Mouse (Mus musculus) ES-Bruce4 (cell line): ENCODE results near the gene Ndufb11. TPM values are rescaled to one million over a fixed set of nuclear protein-coding genes. Genes with fewer than 3 reads are reported as not detected.

Experiments used
- H3K27ac ChIP-seq: 2 replicates; pipeline ENCODE4 v1.5.1; 2012; ENCODE audit warnings: low read length, inconsistent platforms; ENCODE audit not compliant: insufficient read depth
- H3K27me3 ChIP-seq: 2 replicates; pipeline ENCODE4 v1.6.1; 2012; ENCODE audit warnings: mild to moderate bottlenecking, low read length, inconsistent platforms; ENCODE audit not compliant: control insufficient read depth, poor library complexity, insufficient read depth, severe bottlenecking
- H3K36me3 ChIP-seq: 2 replicates; pipeline ENCODE4 v1.6.1; 2012; ENCODE audit warnings: inconsistent platforms, mild to moderate bottlenecking, low read length, moderate library complexity; ENCODE audit not compliant: control insufficient read depth, poor library complexity, insufficient read depth, severe bottlenecking
- H3K4me1 ChIP-seq: one replicate; pipeline ENCODE4 v1.8.1; 2011; ENCODE audit warnings: low read length; ENCODE audit not compliant: control insufficient read depth, insufficient read depth
- H3K4me3 ChIP-seq: 2 replicates; pipeline ENCODE4 v1.5.1; 2011; ENCODE audit warnings: low read depth, mild to moderate bottlenecking, low read length
- H3K9ac ChIP-seq: 2 replicates; pipeline ENCODE4 v1.6.1; 2012; ENCODE audit warnings: low read depth, mild to moderate bottlenecking, inconsistent platforms; ENCODE audit not compliant: poor library complexity, severe bottlenecking
- H3K9me3 ChIP-seq: replicated peaks from 2 replicates; pipeline ENCODE4 v1.6.1; 2012; ENCODE audit warnings: mild to moderate bottlenecking, low read length, inconsistent platforms; ENCODE audit not compliant: control insufficient read depth, poor library complexity, insufficient read depth, severe bottlenecking
- CTCF ChIP-seq: IDR thresholded peaks from one replicate; pipeline ENCODE4 v1.8.1; 2011; ENCODE audit warnings: low read depth, low read length
- EP300 ChIP-seq: IDR thresholded peaks from 2 replicates; pipeline ENCODE4 v1.6.1; 2011; ENCODE audit warnings: low read depth, low read length; ENCODE audit not compliant: insufficient read depth
- POLR2A ChIP-seq: IDR thresholded peaks from one replicate; pipeline ENCODE4 v1.8.1; 2011; ENCODE audit warnings: low read length; ENCODE audit not compliant: insufficient read depth
- polyA plus RNA-seq: library from polyadenylated mRNA; stranded (reverse); fragments of >200 nt; gene quantifications from 2 replicates; pipeline ENCODE4 v1.2.4, GENCODE M21; 2011; ENCODE audit warnings: low read depth; ENCODE audit not compliant: missing spikeins, insufficient read depth, insufficient read length

Ndufb11 gene
- polyA plus RNA-seq, 1 experiment, result 110 TPM

DNA sequence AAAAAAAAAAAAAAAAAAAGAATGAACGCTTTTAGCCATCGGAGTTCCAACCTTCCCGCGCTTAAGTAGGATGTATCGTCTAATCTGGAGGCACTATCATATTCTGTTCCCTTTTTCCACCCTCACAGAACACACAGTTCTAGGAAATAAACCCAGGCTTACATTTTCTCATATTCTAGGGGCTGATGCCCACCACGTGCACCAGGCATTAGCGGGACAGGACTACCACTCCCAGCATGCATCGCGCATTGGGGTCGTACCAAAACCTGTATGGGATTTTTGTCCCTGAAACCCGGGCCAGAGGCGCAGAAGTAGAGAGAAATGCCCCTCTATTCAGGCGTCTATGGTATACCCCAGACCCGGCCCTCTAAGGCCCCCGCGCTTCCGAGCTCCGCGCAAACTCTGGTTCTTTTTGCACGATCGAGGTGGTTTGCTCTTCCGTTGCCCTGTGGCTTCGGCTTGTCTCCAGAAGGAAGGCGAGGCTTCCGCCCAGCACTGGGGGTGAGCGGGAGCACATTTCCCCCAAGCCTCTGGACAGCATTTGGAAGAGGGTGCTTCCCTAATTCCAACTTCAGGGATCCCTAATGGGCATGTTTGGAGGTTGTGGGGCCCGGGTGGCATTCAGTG, 40.7 kb upstream of the Ndufb11 start, which contains the start of gene Uba1:
TSS of gene Uba1 (plus strand) at position 301 of the 627 bp plus-strand sequence.
- peak within 1 kb of the TSS; percentile 81 for H3K4me3 ChIP-seq
- H3K36me3 ChIP-seq, result no peaks in the 10 kb centered on the region
- no peaks in the 10 kb centered on the region for H3K27me3 ChIP-seq
- TF ChIP-seq EP300, result no peak
- peak; percentile 60 for TF ChIP-seq POLR2A
- no peaks in the 10 kb centered on the region for H3K4me1 ChIP-seq
- peak within 1 kb of the TSS; percentile 60 for H3K9ac ChIP-seq
- H3K27ac ChIP-seq, result peak within 1 kb of the TSS; percentile 29; the same call in 1 of the 2 replicates
- H3K9me3 ChIP-seq, result no peaks in the 10 kb centered on the region

- Histone ChIP-seq H3K4me3 (peak overlapping the region; percentile 60), H3K27ac (no peak overlapping the region)
Measured at GRCm38 (mm10) chrX:20657593-20657992, 40.2 kb upstream of the Ndufb11 start.

GRCm38 (mm10) chrX:20644780-20645179, 27.4 kb upstream of the Ndufb11 start:
- Histone ChIP-seq H3K9ac (no peak overlapping the region), H3K27me3 (no peaks in the 10 kb centered on the region), H3K9me3 (no peaks in the 10 kb centered on the region), H3K36me3 (peaks cover 39% of the 10 kb centered on the region), H3K4me3 (no peak overlapping the region), H3K4me1 (no peaks in the 10 kb centered on the region), H3K27ac (no peak overlapping the region)
- TF ChIP-seq CTCF, result no peak
- no peak for TF ChIP-seq POLR2A
- no peak for TF ChIP-seq EP300

More at GRCm38 (mm10) chrX:20657593-20657992, 40.2 kb upstream of the Ndufb11 start:
- no peaks in the 10 kb centered on the region for H3K27me3 ChIP-seq
- no peak overlapping the region for H3K9ac ChIP-seq
- no peaks in the 10 kb centered on the region for H3K36me3 ChIP-seq
- H3K4me1 ChIP-seq, result no peaks in the 10 kb centered on the region
- TF ChIP-seq CTCF, result no peak
- no peak for TF ChIP-seq POLR2A
- TF ChIP-seq EP300, result no peak
- H3K9me3 ChIP-seq, result no peaks in the 10 kb centered on the region

DNA sequence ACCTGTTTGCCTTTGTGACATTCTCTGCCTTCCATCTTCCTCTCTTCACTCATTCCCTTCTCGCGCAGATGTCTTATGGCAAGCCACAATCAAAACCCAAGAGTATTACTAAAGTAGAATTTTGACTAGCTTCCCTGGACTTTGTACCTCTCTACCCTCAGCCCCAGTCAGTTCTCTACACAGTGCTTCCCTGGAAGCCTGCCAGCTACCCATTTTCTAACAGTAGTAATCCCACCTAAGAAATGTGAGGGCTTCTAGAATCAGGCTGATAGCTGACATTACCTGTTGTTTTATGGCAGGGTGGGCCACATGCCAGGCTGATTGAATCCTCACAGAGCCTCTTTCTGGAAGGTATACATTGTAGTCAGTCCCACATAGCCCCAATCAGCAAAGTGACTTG, 20.7 kb upstream of the Ndufb11 start:
- Histone ChIP-seq H3K36me3 (peaks cover 21% of the 10 kb centered on the region), H3K9me3 (no peaks in the 10 kb centered on the region), H3K4me1 (no peaks in the 10 kb centered on the region), H3K9ac (no peak overlapping the region), H3K27me3 (no peaks in the 10 kb centered on the region), H3K4me3 (no peak overlapping the region), H3K27ac (no peak overlapping the region)
- TF ChIP-seq EP300 (no peak), POLR2A (no peak)

DNA sequence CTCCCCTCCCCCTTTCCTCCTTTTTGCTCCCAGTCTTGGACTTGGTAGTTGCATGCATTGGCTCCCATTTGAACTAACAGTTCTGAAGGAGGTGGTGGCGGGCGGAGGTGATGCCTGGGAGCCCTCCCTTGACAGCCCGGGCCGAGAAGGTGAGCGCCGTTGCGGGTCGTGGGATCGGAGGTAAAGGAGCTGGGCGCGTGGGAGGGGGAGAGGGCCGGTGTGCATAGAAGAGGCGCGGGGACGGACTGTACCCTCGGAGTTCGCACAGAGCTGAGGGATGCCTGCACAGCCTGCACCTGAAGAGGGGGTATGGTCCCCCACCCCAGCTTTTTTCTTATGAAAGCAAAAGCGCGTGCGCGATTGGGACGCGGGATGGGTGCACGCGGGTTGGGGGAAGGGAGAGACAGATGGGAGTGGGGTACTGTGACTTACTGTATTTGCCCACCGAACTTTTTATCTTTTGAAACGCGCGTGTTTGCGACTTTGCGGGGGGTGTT, 532 bp upstream of the Ndufb11 start:
- Histone ChIP-seq H3K36me3 (peaks cover 9% of the 10 kb centered on the region), H3K9ac (peak overlapping the region; percentile 99), H3K9me3 (no peaks in the 10 kb centered on the region), H3K4me1 (no peaks in the 10 kb centered on the region), H3K27me3 (no peaks in the 10 kb centered on the region), H3K4me3 (peak overlapping the region; percentile 99), H3K27ac (peak overlapping the region; percentile 81)
- TF ChIP-seq CTCF (no peak), EP300 (no peak), POLR2A (no peak)

DNA sequence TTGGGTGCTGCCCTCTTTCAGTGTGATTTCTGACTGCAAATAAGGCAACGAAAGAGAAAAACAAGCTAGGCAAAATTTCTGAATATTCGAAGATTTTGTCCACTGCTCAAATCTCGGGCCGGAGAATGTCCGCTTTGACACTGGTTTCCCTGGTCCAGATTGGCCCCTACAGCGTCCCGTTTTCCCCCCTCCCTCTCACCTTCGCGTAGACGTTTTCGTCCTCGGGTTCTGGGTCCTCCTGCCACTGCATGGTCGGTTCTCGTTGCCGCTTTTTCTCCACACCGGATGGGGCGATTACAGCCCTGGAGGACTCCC, 601 bp downstream of the Ndufb11 start:
- Histone ChIP-seq H3K27me3 (no peaks in the 10 kb centered on the region), H3K27ac (no peak overlapping the region), H3K36me3 (peaks cover 9% of the 10 kb centered on the region), H3K4me3 (peak overlapping the region; percentile 92), H3K4me1 (no peaks in the 10 kb centered on the region), H3K9ac (peak overlapping the region; percentile 99), H3K9me3 (no peaks in the 10 kb centered on the region)
- TF ChIP-seq CTCF, result no peak
- TF ChIP-seq POLR2A, result no peak
- TF ChIP-seq EP300, result no peak
